Mouse (Mus musculus): Measurements from ENCODE around the gene Erbb2. TPM values are rescaled to one million over a fixed set of nuclear protein-coding genes. Genes with fewer than 3 reads are reported as not detected.
A peak's percentile ranks its signal among the peaks of the same experiment; 100 is the strongest.

The Erbb2 gene
- polyA plus RNA-seq, 1 experiment from 2014 or later = 48.3 TPM

GRCm38 (mm10) chr11:98397946-98398345 lies 14.3 kb upstream of the Erbb2 start:
- no peak overlapping the region for H3K27ac ChIP-seq (replicated peaks; ENCODE audit: low read depth, low read length)
- peaks cover 17% of the 10 kb centered on the region; the same call in 1 of the 2 replicates for H3K4me1 ChIP-seq (ENCODE audit: control insufficient read depth, insufficient read depth, low read length)
- no peak for DNase-seq (ENCODE audit: low spot score)
- no peak overlapping the region for H3K9ac ChIP-seq (ENCODE audit: low read depth, low read length)
- H3K9me3 ChIP-seq (ENCODE audit: control insufficient read depth, low read length) = no peaks in the 10 kb centered on the region
- H3K4me2 ChIP-seq (ENCODE audit: low read depth, low read length) = no peak overlapping the region
- H3K4me3 ChIP-seq (ENCODE audit: low read depth, low read length) = no peak overlapping the region
- H3K36me3 ChIP-seq (ENCODE audit: control insufficient read depth, insufficient read depth, low read length) = no peaks in the 10 kb centered on the region
- peaks cover 2% of the 10 kb centered on the region; the same call in 1 of the 2 replicates for H3K27me3 ChIP-seq (replicated peaks; ENCODE audit: control insufficient read depth, insufficient read depth, low read length)
- 88% methylated on average over 7 of the region's 7 CpGs for WGBS
- no peak for ATAC-seq (ENCODE audit: low read depth)

DNA sequence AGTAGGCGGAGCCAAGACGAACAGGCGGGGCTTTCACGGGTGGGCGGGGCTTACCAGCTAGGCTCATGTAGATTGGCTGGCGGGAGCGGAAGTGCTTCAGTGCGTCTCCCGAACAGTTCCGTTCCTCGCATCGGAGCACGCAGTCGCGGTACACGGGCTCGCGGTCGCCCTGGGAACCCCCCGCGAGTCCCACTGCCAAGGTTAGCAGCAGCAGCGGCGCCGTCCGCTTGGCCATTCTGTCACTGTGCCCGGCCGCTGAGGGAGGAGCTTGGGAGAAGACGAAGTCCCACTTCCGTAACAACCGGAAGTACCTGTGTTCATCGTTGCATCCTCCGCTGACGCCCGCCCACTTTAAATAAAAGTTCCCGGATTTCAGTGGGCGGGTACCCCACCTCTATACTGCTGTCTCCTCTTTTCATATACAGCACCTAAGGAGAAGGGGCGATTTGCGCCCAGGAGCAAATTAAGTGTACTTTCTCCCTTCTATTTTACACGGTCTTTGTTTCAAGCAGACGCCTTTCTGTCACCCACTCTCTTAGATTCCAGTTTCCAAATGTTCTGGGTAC lies 12.0 kb upstream of the Erbb2 start, which contains the start of gene Pgap3:
TSS of gene Pgap3 (minus strand) at position 330 of the 566 bp plus-strand sequence.
- Histone ChIP-seq H3K4me3 (ENCODE audit: low read depth, low read length) (peak within 1 kb of the TSS; percentile 73), H3K9ac (ENCODE audit: low read depth, low read length) (peak within 1 kb of the TSS; percentile 73), H3K9me3 (ENCODE audit: control insufficient read depth, low read length) (no peaks in the 10 kb centered on the region), H3K27ac (replicated peaks; ENCODE audit: low read depth, low read length) (peak within 1 kb of the TSS; percentile 96), H3K4me2 (ENCODE audit: low read depth, low read length) (peak within 1 kb of the TSS; percentile 80), H3K36me3 (ENCODE audit: control insufficient read depth, insufficient read depth, low read length) (no peaks in the 10 kb centered on the region), H3K27me3 (replicated peaks; ENCODE audit: control insufficient read depth, insufficient read depth, low read length) (peaks cover 3% of the 10 kb centered on the region; the same call in 1 of the 2 replicates), H3K4me1 (ENCODE audit: control insufficient read depth, insufficient read depth, low read length) (peaks cover 5% of the 10 kb centered on the region; the same call in 1 of the 2 replicates)
- under 1% methylated on average over 36 of the region's 40 CpGs for WGBS
- ATAC-seq (ENCODE audit: low read depth) (peak; percentile 94), DNase-seq (ENCODE audit: low spot score) (peak; percentile 97)

DNA sequence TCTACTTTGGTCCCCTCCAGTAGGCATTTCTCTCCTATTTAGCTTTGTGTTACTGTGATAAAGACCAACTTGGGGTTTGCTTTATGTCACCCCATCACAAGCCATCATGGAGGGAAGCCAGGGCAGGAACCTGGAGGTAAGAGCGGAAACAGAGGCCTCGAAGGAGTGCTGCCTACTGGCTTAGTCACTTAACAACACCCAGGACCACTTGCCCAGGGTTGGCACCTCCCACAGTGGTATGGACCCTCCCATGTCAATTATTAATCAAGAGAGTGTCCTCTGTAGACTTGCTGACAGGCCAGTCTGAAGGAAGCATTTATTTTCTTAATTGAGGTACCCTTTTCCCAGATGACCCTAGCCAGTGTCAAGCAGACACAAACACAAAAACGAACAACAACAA lies 11.5 kb upstream of the Erbb2 start:
- Histone ChIP-seq H3K4me1 (ENCODE audit: control insufficient read depth, insufficient read depth, low read length) (peaks cover 5% of the 10 kb centered on the region; the same call in 1 of the 2 replicates), H3K36me3 (ENCODE audit: control insufficient read depth, insufficient read depth, low read length) (no peaks in the 10 kb centered on the region), H3K4me2 (ENCODE audit: low read depth, low read length) (peak overlapping the region; percentile 80), H3K27me3 (replicated peaks; ENCODE audit: control insufficient read depth, insufficient read depth, low read length) (peaks cover 3% of the 10 kb centered on the region; the same call in 1 of the 2 replicates), H3K9me3 (ENCODE audit: control insufficient read depth, low read length) (no peaks in the 10 kb centered on the region), H3K4me3 (ENCODE audit: low read depth, low read length) (peak overlapping the region; percentile 73), H3K27ac (replicated peaks; ENCODE audit: low read depth, low read length) (peak overlapping the region; percentile 96), H3K9ac (ENCODE audit: low read depth, low read length) (peak overlapping the region; percentile 73)
- no peak for ATAC-seq (ENCODE audit: low read depth)
- DNase-seq (ENCODE audit: low spot score) = no peak
- WGBS = 57% methylated on average over 3 of the region's 3 CpGs

DNA sequence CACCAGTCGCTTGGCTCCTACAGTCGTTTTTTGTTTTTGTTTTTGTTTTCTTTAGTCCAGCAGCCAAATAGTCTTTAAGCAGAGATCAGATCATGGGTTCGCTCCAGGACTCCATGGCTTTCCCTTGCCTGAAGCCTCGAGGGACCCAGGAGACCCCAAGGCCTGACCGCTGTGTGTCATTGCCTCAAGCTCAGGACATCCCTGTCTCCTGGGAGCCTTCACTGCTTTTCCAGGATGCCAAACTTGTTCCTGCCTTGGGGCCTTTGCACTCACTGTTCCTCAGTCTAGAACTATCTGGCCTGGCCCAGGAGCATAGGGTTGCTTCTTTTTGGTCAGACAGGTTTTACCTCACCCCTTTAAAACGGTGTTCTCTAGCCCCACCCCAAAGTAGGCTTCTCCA lies 5.6 kb upstream of the Erbb2 start:
- 60% methylated on average over 6 of the region's 6 CpGs for WGBS
- H3K27ac ChIP-seq (replicated peaks; ENCODE audit: low read depth, low read length) = no peak overlapping the region
- H3K36me3 ChIP-seq (ENCODE audit: control insufficient read depth, insufficient read depth, low read length) = no peaks in the 10 kb centered on the region
- DNase-seq (ENCODE audit: low spot score) (no peak), ATAC-seq (ENCODE audit: low read depth) (no peak)
- H3K4me3 ChIP-seq (ENCODE audit: low read depth, low read length) = no peak overlapping the region
- peaks cover 3% of the 10 kb centered on the region; the same call in 1 of the 2 replicates for H3K27me3 ChIP-seq (replicated peaks; ENCODE audit: control insufficient read depth, insufficient read depth, low read length)
- peaks cover 10% of the 10 kb centered on the region for H3K4me1 ChIP-seq (ENCODE audit: control insufficient read depth, insufficient read depth, low read length)
- no peak overlapping the region for H3K9ac ChIP-seq (ENCODE audit: low read depth, low read length)
- no peaks in the 10 kb centered on the region for H3K9me3 ChIP-seq (ENCODE audit: control insufficient read depth, low read length)
- H3K4me2 ChIP-seq (ENCODE audit: low read depth, low read length) = no peak overlapping the region

DNA sequence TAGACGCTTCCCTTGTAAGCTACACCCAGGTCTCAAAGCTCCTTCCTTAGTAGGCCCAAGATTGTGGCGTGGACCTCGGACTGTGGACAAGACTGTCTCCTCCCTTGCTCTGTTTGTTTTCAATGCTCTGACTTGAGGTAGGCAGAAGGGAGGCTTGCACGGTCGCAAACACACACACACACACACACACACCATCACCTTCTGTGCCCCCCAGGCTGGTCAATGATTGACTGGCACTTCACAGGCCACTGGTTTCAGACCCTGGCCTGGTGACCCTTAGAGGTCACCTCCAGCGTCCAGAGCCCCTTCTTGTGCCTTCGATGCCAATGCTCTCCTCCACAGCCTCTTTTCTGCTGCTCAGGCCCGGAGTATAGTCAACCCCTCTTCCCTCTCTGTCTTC lies 3.4 kb upstream of the Erbb2 start:
- no peaks in the 10 kb centered on the region for H3K9me3 ChIP-seq (ENCODE audit: control insufficient read depth, low read length)
- no peak for DNase-seq (ENCODE audit: low spot score)
- H3K4me1 ChIP-seq (ENCODE audit: control insufficient read depth, insufficient read depth, low read length) = peaks cover 18% of the 10 kb centered on the region
- H3K4me3 ChIP-seq (ENCODE audit: low read depth, low read length) = peak overlapping the region; percentile 18
- no peaks in the 10 kb centered on the region for H3K36me3 ChIP-seq (ENCODE audit: control insufficient read depth, insufficient read depth, low read length)
- H3K27ac ChIP-seq (replicated peaks; ENCODE audit: low read depth, low read length) = peak overlapping the region; percentile 71
- 48% methylated on average over 8 of the region's 8 CpGs for WGBS
- no peaks in the 10 kb centered on the region for H3K27me3 ChIP-seq (replicated peaks; ENCODE audit: control insufficient read depth, insufficient read depth, low read length)
- ATAC-seq (ENCODE audit: low read depth) = no peak
- peak overlapping the region; percentile 35 for H3K4me2 ChIP-seq (ENCODE audit: low read depth, low read length)
- H3K9ac ChIP-seq (ENCODE audit: low read depth, low read length) = peak overlapping the region; percentile 48

GRCm38 (mm10) chr11:98409341-98409822 lies 2.9 kb upstream of the Erbb2 start:
- WGBS = under 1% methylated on average over 8 of the region's 10 CpGs
- H3K9ac ChIP-seq (ENCODE audit: low read depth, low read length) = peak overlapping the region; percentile 48
- peak overlapping the region; percentile 18 for H3K4me3 ChIP-seq (ENCODE audit: low read depth, low read length)
- no peaks in the 10 kb centered on the region for H3K27me3 ChIP-seq (replicated peaks; ENCODE audit: control insufficient read depth, insufficient read depth, low read length)
- peak overlapping the region; percentile 71 for H3K27ac ChIP-seq (replicated peaks; ENCODE audit: low read depth, low read length)
- ATAC-seq (ENCODE audit: low read depth) (peak; percentile 42), DNase-seq (ENCODE audit: low spot score) (peak; percentile 75)
- peak overlapping the region; percentile 35 for H3K4me2 ChIP-seq (ENCODE audit: low read depth, low read length)
- peaks cover 21% of the 10 kb centered on the region for H3K4me1 ChIP-seq (ENCODE audit: control insufficient read depth, insufficient read depth, low read length)
- no peaks in the 10 kb centered on the region for H3K36me3 ChIP-seq (ENCODE audit: control insufficient read depth, insufficient read depth, low read length)
- H3K9me3 ChIP-seq (ENCODE audit: control insufficient read depth, low read length) = no peaks in the 10 kb centered on the region

DNA sequence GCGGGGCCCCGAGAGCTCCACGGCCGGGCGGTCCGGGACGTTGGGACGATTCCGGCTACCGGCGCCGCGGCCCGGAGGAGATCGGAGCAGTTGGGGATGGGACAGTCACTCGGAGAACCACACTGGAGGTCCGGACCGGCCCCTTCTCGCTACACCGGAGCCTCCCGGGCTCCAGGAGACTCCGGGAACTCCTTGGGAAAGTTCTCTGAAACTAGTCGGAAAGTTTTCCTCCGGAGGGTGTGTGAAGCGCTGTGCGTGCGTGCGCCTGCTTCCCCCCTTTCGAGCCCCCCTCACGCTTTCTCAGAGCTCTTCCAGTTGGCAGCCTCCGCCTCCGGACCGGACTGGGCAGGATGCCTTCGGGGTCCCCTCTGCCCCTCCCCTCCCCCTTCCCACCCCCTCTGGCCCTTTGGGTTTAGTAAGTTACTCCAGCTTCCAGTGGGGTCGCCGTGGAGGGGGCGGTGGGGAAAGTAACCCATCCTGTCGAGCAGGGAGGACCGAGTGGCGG lies 579 bp downstream of the Erbb2 start:
- Histone ChIP-seq H3K27ac (replicated peaks; ENCODE audit: low read depth, low read length) (peak overlapping the region; percentile 98), H3K9ac (ENCODE audit: low read depth, low read length) (peak overlapping the region; percentile 92), H3K9me3 (ENCODE audit: control insufficient read depth, low read length) (no peaks in the 10 kb centered on the region), H3K4me1 (ENCODE audit: control insufficient read depth, insufficient read depth, low read length) (peaks cover 24% of the 10 kb centered on the region), H3K36me3 (ENCODE audit: control insufficient read depth, insufficient read depth, low read length) (0 out of 2 replicates have a peak, but pooled peaks cover 4% of the 10 kb centered on the region), H3K4me3 (ENCODE audit: low read depth, low read length) (peak overlapping the region; percentile 95), H3K27me3 (replicated peaks; ENCODE audit: control insufficient read depth, insufficient read depth, low read length) (no peaks in the 10 kb centered on the region), H3K4me2 (ENCODE audit: low read depth, low read length) (peak overlapping the region; percentile 73)
- ATAC-seq (ENCODE audit: low read depth) (peak; percentile 69), DNase-seq (ENCODE audit: low spot score) (peak; percentile 81)
- 0% methylated on average over 21 of the region's 40 CpGs for WGBS

DNA sequence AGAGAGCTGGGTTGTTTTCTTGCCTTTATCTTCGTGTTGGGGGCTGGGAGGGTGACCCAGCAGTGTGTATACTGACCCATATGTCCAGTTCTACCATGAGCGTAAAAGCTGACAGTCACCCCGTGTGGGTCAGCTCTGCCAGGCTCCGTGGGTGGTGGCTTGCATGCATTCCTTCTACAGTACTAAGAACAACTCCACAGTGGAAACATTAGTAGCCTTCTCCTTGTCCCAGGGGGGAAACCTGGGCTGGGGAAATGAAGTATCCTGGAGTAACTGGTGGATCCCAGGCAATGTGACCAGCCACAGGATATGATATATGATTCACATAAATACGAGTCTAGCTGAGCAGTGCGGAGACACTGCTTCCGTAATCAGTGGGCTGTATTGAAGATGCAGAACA lies 1.5 kb downstream of the Erbb2 start:
- WGBS = 13% methylated on average over 7 of the region's 7 CpGs
- DNase-seq (ENCODE audit: low spot score) (no peak), ATAC-seq (ENCODE audit: low read depth) (no peak)
- Histone ChIP-seq H3K4me2 (ENCODE audit: low read depth, low read length) (peak overlapping the region; percentile 73), H3K27me3 (replicated peaks; ENCODE audit: control insufficient read depth, insufficient read depth, low read length) (no peaks in the 10 kb centered on the region), H3K4me3 (ENCODE audit: low read depth, low read length) (peak overlapping the region; percentile 95), H3K9me3 (ENCODE audit: control insufficient read depth, low read length) (no peaks in the 10 kb centered on the region), H3K9ac (ENCODE audit: low read depth, low read length) (peak overlapping the region; percentile 92), H3K27ac (replicated peaks; ENCODE audit: low read depth, low read length) (peak overlapping the region; percentile 98; the same call in 1 of the 2 replicates), H3K4me1 (ENCODE audit: control insufficient read depth, insufficient read depth, low read length) (peaks cover 23% of the 10 kb centered on the region), H3K36me3 (ENCODE audit: control insufficient read depth, insufficient read depth, low read length) (0 out of 2 replicates have a peak, but pooled peaks cover 4% of the 10 kb centered on the region)
